Mouse (Mus musculus): ENCODE measurements around the gene Gnpat.

The Gnpat gene

GRCm38 (mm10) chr8:124929006-124929405 is 66.2 kb downstream of the Gnpat start:
- in situ Hi-C loops (cut with MboI; ENCODE audit: unreplicated experiment in 2 of 2) = loop anchor here in 1 of 2 experiments (25.0 kb wide), 2 partner anchors 1533 to 2008 kb away; partner anchors contain the start of gene Tomm20

DNA sequence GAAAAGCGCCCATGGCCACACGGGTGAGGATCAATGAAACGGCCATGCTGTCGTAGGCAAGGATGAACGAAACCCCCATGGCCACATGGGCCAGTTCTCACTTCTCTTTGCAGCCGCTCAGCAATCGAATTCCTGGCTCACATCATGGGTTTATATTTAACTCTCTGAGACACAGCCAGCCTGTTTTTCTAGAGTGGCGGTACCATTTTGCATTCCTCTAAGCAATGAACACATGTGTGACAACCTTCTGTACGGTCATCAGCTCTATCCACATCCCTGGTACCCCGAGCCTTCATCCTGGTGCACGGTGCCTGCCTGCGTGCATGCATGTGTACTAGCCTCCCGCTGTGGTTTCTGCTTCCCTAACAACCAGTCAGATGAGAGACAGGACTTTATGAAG is 67.3 kb downstream of the Gnpat start:
- in situ Hi-C loops (cut with MboI; ENCODE audit: unreplicated experiment in 2 of 2) = loop anchor here in 1 of 2 experiments (10.0 to 25.0 kb wide), 3 partner anchors 1532 to 2007 kb away; partner anchors contain the start of gene Tomm20

DNA sequence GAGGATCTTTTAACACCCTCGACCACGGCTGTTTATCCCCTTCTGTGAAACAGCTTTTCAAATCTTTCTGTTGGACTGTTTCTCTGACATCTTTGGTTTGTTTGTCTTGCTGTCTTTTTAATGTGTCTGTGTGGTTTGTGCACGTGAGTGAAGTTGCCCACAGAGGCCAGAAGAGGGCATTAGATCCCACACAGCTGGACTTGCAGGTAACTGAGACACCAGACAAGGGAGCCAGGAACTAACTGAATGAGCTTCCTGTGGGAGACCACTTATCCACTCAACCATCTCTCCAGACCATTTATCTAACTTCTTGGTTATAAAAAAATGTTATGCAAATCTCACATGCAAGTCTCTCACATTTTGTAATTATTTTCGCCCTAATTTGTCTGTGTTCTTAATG is 67.8 kb downstream of the Gnpat start:
- in situ Hi-C loops (cut with MboI; ENCODE audit: unreplicated experiment in 2 of 2) = loop anchor here in 1 of 2 experiments (10.0 to 25.0 kb wide), 3 partner anchors 1532 to 2007 kb away; partner anchors contain the start of gene Tomm20

DNA sequence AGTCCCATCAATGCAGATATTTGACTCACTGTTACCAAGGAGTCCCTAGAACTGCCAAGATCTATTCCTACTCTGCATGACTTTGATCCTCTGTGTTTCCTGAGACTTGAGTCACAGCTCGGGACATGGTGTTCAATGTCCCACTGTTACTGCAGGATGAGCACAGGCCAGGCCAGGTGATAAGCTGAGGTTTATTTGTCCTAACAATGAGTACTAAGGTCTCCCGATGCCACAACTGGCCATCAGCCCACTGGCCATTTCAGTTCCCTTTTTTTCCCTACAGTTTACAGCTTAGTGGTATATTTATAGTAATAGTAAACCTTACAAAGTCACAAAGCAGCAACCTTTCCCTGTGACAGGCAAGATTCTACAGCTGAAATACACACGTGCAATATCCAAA is 69.6 kb downstream of the Gnpat start:
- in situ Hi-C loops (cut with MboI; ENCODE audit: unreplicated experiment in 2 of 2) = loop anchor here in 1 of 2 experiments (10.0 to 25.0 kb wide), 3 partner anchors 1530 to 2005 kb away; partner anchors contain the start of gene Tomm20

DNA sequence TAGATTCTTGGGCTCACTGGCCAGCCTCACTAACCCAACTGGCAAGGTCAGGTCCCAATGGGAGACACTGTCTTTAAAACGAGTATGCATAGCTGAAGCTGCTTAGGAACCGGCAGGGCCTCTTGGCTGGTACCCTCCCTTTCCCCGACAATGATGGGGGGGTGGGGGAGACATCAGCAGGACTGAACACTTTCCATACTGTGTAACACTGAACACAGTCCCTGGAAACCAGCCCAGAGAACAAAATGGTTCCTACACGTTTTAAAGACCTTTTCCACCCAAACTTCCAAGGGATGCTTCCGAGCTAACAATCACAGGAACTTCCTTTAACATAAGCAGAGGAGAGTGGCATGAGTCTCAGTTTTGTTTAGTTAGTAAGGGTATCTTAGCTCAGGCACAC is 72.3 kb downstream of the Gnpat start:
- in situ Hi-C loops (cut with MboI; ENCODE audit: unreplicated experiment in 2 of 2) = loop anchor here in 1 of 2 experiments (10.0 to 25.0 kb wide), 3 partner anchors 1527 to 2002 kb away; partner anchors contain the start of gene Tomm20

- in situ Hi-C loops (cut with MboI; ENCODE audit: unreplicated experiment in 2 of 2) = loop anchor here in 1 of 2 experiments (10.0 to 25.0 kb wide), 3 partner anchors 1526 to 2001 kb away; partner anchors contain the start of gene Tomm20
Observed at GRCm38 (mm10) chr8:124936699-124937098, 73.9 kb downstream of the Gnpat start.

DNA sequence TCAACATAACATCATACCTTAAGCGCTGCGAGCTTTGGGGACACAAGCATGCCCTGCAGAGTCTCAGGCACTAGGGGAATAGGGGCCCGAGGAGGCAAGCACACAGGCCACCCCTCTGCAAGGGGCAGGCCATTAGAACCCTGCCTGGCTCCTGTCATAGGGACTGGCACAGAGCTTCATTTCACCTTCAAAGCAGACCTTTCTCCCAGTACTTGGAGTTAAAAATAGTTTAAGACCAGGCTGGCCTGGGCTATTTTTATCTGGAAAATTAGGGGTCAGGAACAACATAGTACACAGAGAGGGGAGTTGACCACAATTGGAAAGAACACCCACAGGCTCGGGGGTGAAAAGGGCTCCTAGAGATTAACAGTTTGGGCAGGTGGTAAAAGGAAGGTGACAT is 74.5 kb downstream of the Gnpat start:
- in situ Hi-C loops (cut with MboI; ENCODE audit: unreplicated experiment in 2 of 2) = loop anchor here in 1 of 2 experiments (10.0 to 25.0 kb wide), 3 partner anchors 1525 to 2000 kb away; partner anchors contain the start of gene Tomm20

Data from v-Abl transformed pro-B cells (cell line).